Mouse (Mus musculus) forebrain, embryonic 16.5 days (tissue): Measurements from ENCODE around the gene Tle3. TPM values are rescaled to one million over a fixed set of nuclear protein-coding genes. Genes with fewer than 3 reads are reported as not detected.
A peak's percentile ranks its signal among the peaks of the same experiment; 100 is the strongest.

Experiments
- ATAC-seq: fragments of 200-750 bp; cut with Nextera tagmentation; 2 replicates; pipeline ENCODE4 v1.8.0; 2017; ENCODE audit warnings: mild to moderate bottlenecking, moderate library complexity
- H3K27ac ChIP-seq: fragments of 300-500 bp; sonication (generic); 2 replicates; pipeline ENCODE4 v1.5.1; 2014; ENCODE audit warnings: low read length, control low read depth
- H3K27me3 ChIP-seq: fragments of 300-500 bp; sonication (generic); replicated peaks from 2 replicates; pipeline ENCODE4 v1.6.1; 2014; ENCODE audit warnings: low read length; ENCODE audit not compliant: control insufficient read depth, insufficient read depth
- H3K36me3 ChIP-seq: fragments of 300-500 bp; sonication (generic); 2 replicates; pipeline ENCODE4 v1.6.1; 2014; ENCODE audit not compliant: control insufficient read depth, insufficient read depth
- H3K4me1 ChIP-seq: fragments of 300-500 bp; sonication (generic); replicated peaks from 2 replicates; pipeline ENCODE4 v1.6.1; 2014; ENCODE audit warnings: low read length; ENCODE audit not compliant: control insufficient read depth, insufficient read depth
- H3K4me2 ChIP-seq: fragments of 300-500 bp; sonication (generic); 2 replicates; pipeline ENCODE4 v1.6.1; 2014; ENCODE audit warnings: mild to moderate bottlenecking, low read length, control low read depth
- H3K4me3 ChIP-seq: fragments of 300-500 bp; sonication (generic); replicated peaks from 2 replicates; pipeline ENCODE4 v1.5.1; 2014; ENCODE audit warnings: mild to moderate bottlenecking, low read length, control low read depth
- H3K9ac ChIP-seq: fragments of 300-500 bp; sonication (generic); replicated peaks from 2 replicates; pipeline ENCODE4 v1.6.1; 2014; ENCODE audit warnings: low read depth, low read length, control low read depth
- H3K9me3 ChIP-seq: fragments of 300-500 bp; sonication (generic); 2 replicates; pipeline ENCODE4 v1.6.1; 2016; ENCODE audit warnings: low read length; ENCODE audit not compliant: control insufficient read depth
- WGBS: fragments of 180-500 bp; shearing (Covaris S2); extraction: QIAGEN DNeasy Blood & Tissue Kit; methylation state at CpG from one replicate; pipeline ENCODE4 v1.1.7; 2014; 5-methylcytosine and 5-hydroxymethylcytosine counted together
- polyA plus RNA-seq: library from polyadenylated mRNA; unstranded; fragments of >200 nt; fragmentation: Nextera tagmentation; extraction: Ambion mirVana; gene quantifications from 2 replicates; pipeline ENCODE4 v1.2.1, GENCODE M21; 2015

The Tle3 gene
- polyA plus RNA-seq, 1 experiment from 2014 or later: 36.8 TPM

- 0 out of 2 replicates have a peak, but pooled peaks cover 2% of the 10 kb centered on the region for H3K4me1 ChIP-seq
- no peak overlapping the region for H3K9ac ChIP-seq
- no peaks in the 10 kb centered on the region for H3K36me3 ChIP-seq
- no peaks in the 10 kb centered on the region for H3K27me3 ChIP-seq
- no peak for ATAC-seq
- 66% methylated on average over 3 of the region's 3 CpGs for WGBS
- no peak overlapping the region for H3K4me2 ChIP-seq
- no peaks in the 10 kb centered on the region for H3K9me3 ChIP-seq
- no peak overlapping the region for H3K4me3 ChIP-seq
- H3K27ac ChIP-seq: no peak overlapping the region
These were observed 55.7 kb downstream of the Tle3 start for GRCm38 (mm10) chr9:61427901-61428300.

GRCm38 (mm10) chr9:61431830-61432229 is 59.7 kb downstream of the Tle3 start:
- WGBS: 99% methylated on average over 4 of the region's 4 CpGs
- H3K36me3 ChIP-seq: no peaks in the 10 kb centered on the region
- no peak overlapping the region for H3K4me2 ChIP-seq
- H3K9me3 ChIP-seq: no peaks in the 10 kb centered on the region
- no peak overlapping the region for H3K27ac ChIP-seq
- no peak for ATAC-seq
- H3K4me1 ChIP-seq: peaks cover 14% of the 10 kb centered on the region
- H3K9ac ChIP-seq: no peak overlapping the region
- no peaks in the 10 kb centered on the region for H3K27me3 ChIP-seq
- H3K4me3 ChIP-seq: no peak overlapping the region

DNA sequence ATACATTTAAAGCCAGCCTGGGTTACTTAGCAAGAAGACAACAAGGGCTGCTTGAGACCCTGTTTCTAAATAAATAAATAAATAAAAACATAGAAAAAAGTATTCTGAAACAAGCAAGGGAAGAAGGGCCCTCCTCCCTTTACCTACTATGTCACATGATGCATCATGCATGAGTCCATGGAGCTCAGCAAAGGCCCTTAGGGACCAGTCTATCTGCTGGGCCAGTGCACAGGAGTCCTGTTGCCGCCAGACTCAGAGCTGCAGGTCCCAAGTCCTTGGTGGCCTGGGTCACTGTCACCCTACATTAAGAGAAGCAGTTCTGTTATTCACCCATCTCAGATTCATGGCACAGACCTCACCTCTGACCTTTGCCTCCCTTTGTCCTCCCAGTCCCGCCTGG is 61.0 kb downstream of the Tle3 start:
- Histone ChIP-seq H3K4me2 (no peak overlapping the region), H3K27ac (no peak overlapping the region), H3K4me1 (peaks cover 13% of the 10 kb centered on the region), H3K27me3 (no peaks in the 10 kb centered on the region), H3K9me3 (no peaks in the 10 kb centered on the region), H3K36me3 (no peaks in the 10 kb centered on the region), H3K9ac (no peak overlapping the region), H3K4me3 (no peak overlapping the region)
- ATAC-seq: no peak
- WGBS: 94% methylated on average over 2 of the region's 2 CpGs

DNA sequence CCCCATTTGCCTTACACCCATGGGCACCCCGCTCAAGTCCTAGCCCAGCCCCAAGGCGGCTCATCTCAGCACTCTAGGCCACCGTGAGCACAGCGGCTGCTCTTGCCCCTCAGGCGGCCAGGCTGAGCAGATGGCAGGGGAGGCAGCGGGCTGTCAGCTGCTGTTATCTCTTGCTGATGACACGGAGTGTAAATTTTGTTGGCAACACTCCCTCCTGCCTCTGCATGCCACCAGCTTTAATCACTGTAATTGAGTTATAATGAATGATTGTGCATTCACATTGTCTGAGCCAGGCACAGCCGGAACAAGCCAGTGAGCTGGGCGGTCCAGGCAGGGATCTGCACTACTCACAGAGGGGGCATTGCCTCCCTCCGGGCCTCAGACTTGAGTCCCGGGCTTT is 61.9 kb downstream of the Tle3 start:
- Histone ChIP-seq H3K9me3 (no peaks in the 10 kb centered on the region), H3K4me3 (no peak overlapping the region), H3K27ac (no peak overlapping the region; the same call in 1 of the 2 replicates), H3K4me1 (peaks cover 16% of the 10 kb centered on the region), H3K27me3 (no peaks in the 10 kb centered on the region), H3K4me2 (no peak overlapping the region), H3K9ac (no peak overlapping the region), H3K36me3 (no peaks in the 10 kb centered on the region)
- 13% methylated on average over 11 of the region's 11 CpGs for WGBS
- peak; percentile 94 for ATAC-seq

DNA sequence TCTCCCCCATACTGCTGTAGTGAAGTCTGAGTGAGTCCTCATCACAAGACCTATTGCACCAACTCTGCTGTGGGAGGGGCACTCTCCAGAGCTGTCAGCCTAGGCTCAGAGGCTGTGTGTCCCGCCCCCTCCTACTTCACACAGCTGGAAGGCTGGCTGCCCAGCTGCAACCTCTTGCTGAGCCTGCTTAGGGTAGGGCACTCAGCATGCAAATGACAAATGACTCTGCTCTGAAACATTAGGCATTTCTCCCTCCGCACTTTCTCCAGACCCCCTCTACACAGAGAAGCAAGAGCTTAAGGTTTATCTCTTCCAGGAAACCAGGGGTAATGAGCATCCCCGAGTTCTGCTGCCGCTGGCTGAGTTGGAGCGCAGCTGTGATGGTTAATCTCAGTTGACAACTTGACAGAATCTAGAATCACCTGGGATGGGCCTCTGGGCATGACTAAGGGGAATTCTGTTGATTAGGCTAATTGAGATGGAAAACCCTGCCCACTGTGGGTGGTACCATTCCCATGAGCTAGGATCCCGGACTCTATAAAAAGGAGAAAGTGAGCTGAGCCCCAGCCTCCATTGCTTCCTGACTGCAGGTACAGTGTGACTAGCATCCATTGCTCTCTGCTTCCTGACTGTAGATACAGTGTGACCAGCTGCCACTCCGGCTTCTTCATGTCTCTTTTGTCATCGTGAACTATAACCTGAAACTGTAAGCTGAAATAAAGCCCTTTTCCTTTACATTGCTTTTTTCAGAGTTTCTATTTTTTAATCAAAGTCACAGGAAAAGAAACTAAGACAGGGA is 63.2 kb downstream of the Tle3 start:
- no peaks in the 10 kb centered on the region for H3K9me3 ChIP-seq
- H3K9ac ChIP-seq: no peak overlapping the region
- no peak overlapping the region for H3K4me2 ChIP-seq
- H3K27me3 ChIP-seq: no peaks in the 10 kb centered on the region
- 43% methylated on average over 8 of the region's 8 CpGs for WGBS
- H3K4me3 ChIP-seq: no peak overlapping the region
- H3K4me1 ChIP-seq: peaks cover 16% of the 10 kb centered on the region
- no peaks in the 10 kb centered on the region for H3K36me3 ChIP-seq
- ATAC-seq: peak; percentile 52; the same call in 1 of the 2 replicates
- no peak overlapping the region for H3K27ac ChIP-seq

DNA sequence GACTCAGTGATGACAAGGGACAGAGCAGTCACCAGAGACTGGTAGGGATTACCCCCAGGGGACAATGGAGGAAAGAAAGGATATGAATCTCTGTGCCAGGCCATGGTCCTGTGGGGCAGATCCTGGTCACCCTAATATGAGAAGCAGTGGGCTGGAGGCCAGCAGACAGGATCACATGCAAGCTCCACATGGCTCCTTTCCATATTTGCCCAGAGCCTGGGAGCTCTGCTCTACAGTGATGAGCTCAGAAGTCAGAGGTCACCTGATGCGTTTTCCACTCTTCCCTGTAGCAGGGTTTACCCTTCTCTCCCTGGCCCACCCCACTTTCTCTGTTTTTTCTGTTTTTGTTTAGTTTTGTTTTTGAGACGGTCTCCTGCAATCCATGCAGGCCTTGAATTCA is 63.9 kb downstream of the Tle3 start:
- H3K4me2 ChIP-seq: no peak overlapping the region
- ATAC-seq: no peak
- H3K27ac ChIP-seq: no peak overlapping the region
- no peaks in the 10 kb centered on the region for H3K36me3 ChIP-seq
- H3K4me3 ChIP-seq: no peak overlapping the region
- no peaks in the 10 kb centered on the region for H3K27me3 ChIP-seq
- H3K9me3 ChIP-seq: no peaks in the 10 kb centered on the region
- H3K4me1 ChIP-seq: peaks cover 17% of the 10 kb centered on the region
- WGBS: 82% methylated on average over 2 of the region's 2 CpGs
- H3K9ac ChIP-seq: no peak overlapping the region

GRCm38 (mm10) chr9:61436761-61437160 is 64.6 kb downstream of the Tle3 start:
- ATAC-seq: no peak
- Histone ChIP-seq H3K4me1 (peaks cover 18% of the 10 kb centered on the region), H3K9ac (no peak overlapping the region), H3K27me3 (no peaks in the 10 kb centered on the region), H3K36me3 (no peaks in the 10 kb centered on the region), H3K9me3 (no peaks in the 10 kb centered on the region), H3K27ac (no peak overlapping the region), H3K4me2 (no peak overlapping the region), H3K4me3 (no peak overlapping the region)
- WGBS: 88% methylated on average over 6 of the region's 6 CpGs

GRCm38 (mm10) chr9:61439092-61439491 is 66.9 kb downstream of the Tle3 start:
- no peaks in the 10 kb centered on the region for H3K27me3 ChIP-seq
- H3K36me3 ChIP-seq: no peaks in the 10 kb centered on the region
- H3K9ac ChIP-seq: no peak overlapping the region
- no peaks in the 10 kb centered on the region for H3K9me3 ChIP-seq
- H3K4me3 ChIP-seq: no peak overlapping the region
- no peak overlapping the region for H3K27ac ChIP-seq
- no peak for ATAC-seq
- 71% methylated on average over 6 of the region's 6 CpGs for WGBS
- H3K4me1 ChIP-seq: peaks cover 11% of the 10 kb centered on the region
- H3K4me2 ChIP-seq: no peak overlapping the region

- no peaks in the 10 kb centered on the region for H3K27me3 ChIP-seq
- no peak for ATAC-seq
- H3K4me1 ChIP-seq: peaks cover 8% of the 10 kb centered on the region; the same call in 1 of the 2 replicates
- no peak overlapping the region for H3K4me3 ChIP-seq
- no peak overlapping the region for H3K27ac ChIP-seq
- no peaks in the 10 kb centered on the region for H3K9me3 ChIP-seq
- WGBS: 62% methylated on average over 2 of the region's 2 CpGs
- no peaks in the 10 kb centered on the region for H3K36me3 ChIP-seq
- no peak overlapping the region for H3K9ac ChIP-seq
- no peak overlapping the region for H3K4me2 ChIP-seq
These were observed 67.8 kb downstream of the Tle3 start for GRCm38 (mm10) chr9:61439979-61440378.
